Mouse (Mus musculus) ovary, postnatal 36 days (tissue): ENCODE measurements around the gene Tcl1b5.
"Not testable (repeated sequence)": the region's sequence is repeated elsewhere in the genome, so short reads cannot be mapped to it uniquely, and the experiment has no call there.

Experiments
- DNase-seq: peaks from one replicate; pipeline ENCODE4 v3.0.0; 2022; ENCODE audit warnings: low spot score, mixed read lengths

The Tcl1b5 gene

DNA sequence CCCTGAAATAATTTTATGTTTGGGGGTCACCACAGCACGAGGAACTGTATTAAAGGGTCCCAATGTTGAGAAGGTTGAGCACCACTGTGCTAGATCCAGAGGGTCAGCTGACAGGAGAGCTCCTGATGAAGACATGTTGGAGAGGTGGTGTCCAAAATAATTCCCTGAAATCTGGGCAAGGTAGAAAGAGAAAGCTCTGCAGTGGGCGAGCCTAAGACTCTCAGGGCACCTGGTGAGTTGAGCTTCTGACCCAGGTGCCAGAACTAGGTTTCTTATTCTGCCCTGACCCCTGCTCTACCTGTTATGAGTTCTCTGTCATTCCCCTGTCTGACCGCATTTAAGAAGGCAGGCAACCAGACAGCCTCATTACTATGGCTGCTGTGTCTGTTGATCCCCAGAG, at the start of gene Tcl1b5:
Gene Tcl1b5, plus strand, starts transcription at position 301 of the 400 bp plus-strand sequence.
- not testable (repeated sequence) for DNase-seq

DNA sequence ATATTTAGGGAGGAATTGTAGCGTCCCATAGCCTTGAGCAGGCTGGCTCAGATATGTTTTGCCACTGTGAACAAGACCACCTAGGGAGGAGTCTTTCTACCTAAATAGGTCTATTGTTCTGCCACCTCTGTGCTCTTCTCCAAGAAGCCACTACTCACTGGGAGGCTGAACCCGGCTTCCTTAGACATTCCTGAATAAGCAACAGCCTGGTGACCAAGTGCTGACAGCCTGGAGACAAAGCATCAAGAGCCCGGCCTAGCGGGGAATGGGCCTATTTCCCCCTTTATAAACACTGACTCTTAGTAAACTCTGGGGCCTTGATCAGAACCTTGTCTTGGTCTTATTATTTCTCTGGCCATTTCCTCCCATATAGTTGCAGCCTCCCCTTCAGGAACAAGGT, 49.6 kb upstream of the Tcl1b5 start:
- no peak for DNase-seq

DNA sequence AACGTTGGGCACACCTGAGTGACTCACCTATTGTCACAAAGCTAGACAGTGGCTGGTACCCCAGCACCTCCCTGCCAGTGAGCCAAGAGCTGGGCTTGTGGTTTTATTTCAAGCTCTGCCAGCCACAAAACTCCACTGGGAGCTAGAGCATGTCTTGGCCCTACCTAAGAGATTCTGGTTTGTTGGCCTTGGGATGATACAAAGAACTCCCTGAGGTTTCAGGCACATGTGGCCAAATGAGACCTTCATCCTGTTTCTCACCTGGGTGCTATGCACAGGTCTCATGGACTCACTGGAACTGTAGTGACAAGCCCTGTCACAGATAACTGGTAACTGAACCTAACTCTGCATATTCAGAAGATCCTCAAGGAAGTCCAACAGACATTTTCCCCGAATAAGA, 48.5 kb upstream of the Tcl1b5 start:
- DNase-seq = no peak

DNA sequence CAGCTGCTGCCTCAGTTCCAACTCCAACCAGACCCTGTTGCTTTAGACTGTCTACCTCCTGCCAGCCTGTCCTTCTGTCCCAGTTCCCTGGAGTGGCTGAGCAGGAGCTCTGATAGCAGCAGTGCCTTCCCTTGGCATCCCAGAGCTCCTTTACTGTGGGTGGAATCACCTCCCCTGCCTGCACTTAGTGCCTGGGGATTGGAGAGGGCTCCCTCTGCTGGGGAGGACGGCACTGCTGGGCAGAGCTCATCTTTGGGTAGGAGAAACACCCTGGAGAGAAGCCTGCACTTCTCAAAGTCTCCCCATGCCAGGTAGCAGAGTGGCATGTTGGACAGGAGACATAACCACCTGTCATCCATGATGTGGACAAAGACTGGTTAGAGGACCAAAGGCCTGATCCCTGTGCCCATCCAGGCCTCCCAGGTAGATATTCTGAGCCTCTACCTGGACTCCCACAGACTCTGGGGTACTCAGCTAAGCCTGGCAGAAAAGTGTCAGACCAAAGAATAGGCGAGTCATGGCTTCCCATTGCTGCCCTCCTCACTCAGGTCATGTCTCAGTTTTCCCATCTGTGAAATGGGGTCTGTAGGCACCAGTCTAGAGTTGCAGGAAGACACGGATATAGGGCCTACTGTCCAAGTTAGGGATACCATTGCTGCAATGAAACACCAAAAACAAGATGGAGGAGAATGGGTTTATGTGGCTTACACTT, 46.5 kb upstream of the Tcl1b5 start:
- not testable (repeated sequence) for DNase-seq

DNA sequence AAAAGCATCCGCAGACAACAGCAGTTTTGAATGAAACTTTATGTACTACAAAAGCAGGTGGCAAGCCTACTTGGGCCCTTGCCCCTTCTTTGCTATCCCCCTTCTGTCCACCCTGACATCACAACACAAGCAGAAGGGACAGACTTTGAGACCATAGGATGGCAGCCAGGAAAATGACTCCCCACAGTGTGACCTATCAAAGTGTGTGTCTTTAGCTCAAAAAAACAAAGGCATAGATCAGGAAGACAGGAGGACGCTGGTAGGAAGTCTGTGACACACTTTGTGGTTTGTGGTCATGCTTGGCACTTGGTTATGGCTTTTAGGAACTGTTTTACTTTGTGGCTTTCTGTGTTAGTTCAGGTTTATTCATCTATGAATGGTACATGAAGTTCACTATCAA, 42.0 kb upstream of the Tcl1b5 start:
- DNase-seq = not testable (repeated sequence)

DNA sequence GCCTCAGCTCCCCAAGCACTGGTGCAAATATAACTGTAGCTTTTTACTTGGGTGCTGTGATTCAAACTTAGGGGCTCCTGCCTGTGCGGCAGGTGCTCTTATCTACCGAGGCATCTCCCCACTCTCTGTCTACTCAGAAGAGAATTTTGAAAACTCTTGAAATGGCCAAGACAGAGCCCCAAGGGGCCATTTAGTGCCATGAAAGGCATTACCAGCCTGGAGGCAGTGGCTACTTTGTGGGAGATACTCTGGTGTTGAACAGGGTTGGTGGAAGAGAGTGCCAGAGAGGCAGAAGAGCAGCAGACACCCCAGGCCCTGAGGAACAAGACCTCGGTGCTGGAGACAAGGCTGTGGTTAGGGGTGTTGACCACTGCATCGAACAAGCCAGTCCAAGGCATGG, 41.3 kb upstream of the Tcl1b5 start:
- not testable (repeated sequence) for DNase-seq

DNA sequence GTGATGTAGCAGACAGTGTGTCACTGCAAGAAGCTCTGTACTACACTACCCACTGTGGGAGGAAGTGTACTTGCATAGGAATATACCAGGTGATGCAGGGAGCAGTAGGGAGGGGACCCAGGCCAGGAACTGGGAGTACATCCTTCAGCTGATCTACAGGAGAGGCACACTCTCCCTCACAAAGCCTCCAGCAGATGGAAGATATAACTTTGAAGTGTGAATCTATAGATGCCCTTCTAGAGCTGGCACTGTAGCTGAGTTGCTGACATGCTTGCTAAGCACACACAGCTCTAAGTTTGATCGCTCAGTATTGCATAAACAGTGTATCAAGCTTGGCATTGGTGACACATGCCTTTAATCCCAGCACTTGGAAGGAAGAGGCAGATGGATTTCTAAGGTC, 38.4 kb upstream of the Tcl1b5 start:
- not testable (repeated sequence) for DNase-seq

DNA sequence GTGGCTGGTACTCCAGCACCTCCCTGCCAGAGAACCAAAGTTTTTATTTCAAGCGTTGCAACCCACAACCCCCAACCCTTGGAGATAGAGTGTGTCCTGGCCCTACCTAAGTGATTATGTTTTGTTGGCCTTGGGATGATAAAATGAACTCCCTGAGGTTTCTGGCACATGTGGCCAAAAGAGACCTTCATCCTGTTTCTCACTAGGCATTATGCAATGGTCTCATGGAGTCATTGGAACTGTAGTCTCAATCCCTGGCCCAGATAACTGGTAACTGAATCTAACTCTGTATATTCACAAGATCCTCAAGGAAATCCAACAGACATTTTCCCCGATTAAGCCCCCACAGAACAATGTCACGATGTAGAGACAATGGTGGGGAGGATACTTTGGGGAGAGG, 33.0 kb upstream of the Tcl1b5 start:
- no peak for DNase-seq

DNA sequence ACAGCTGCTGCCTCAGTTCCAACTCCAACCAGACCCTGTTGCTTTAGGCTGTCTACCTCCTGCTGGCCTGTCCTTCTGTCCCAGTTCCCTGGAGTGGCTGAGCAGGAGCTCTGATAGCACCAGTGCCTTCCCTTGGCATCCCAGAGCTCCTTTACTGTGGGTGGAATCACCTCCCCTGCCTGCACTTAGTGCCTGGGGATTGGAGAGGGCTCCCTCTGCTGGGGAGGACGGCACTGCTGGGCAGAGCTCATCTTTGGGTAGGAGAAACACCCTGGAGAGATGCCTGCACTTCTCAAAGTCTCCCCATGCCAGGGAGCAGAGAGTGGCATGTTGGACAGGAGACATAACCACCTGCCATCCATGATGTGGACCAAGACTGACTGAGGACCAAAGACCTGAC, 31.2 kb upstream of the Tcl1b5 start:
- not testable (repeated sequence) for DNase-seq

DNA sequence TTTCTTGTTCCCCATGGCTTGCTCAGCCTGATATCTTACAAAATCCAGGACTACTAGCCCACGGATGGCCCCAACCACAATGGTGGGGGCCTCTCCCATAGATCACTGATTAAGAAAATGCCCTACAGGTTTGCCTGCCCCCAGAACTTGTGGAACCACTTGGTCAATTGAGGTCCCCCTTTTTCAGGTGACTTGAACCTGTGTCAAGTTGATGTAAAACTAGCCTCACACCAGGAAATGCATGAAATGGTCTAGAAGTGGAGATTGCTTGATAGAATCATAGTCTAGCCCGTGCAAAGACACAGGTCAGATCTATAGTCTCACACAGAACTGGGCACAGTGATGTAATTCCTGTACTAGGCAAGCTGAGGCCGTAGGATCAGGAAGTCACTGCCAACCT, 30.4 kb upstream of the Tcl1b5 start, which contains the start of gene Tcl1b2:
Gene Tcl1b2, plus strand, starts transcription at position 301 of the 400 bp plus-strand sequence.
- no peak for DNase-seq

DNA sequence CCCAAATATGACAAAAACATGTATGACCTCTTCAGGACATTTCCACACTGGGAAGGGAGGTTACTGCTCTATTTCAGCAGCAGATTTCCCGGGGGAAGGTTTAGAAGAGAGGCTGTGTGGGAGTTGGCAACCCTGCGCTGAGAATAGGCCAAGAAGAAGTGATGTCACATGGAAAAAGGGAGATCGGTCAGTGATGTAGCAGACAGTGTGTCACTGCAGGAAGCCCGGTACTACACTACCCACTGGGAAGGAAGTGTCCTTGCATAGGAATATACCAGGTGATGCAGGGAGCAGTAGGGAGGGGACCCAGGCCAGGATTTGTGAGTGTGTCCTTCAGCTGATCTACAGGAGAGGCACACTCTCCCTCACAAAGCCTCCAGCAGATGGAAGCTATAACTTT, 20.9 kb upstream of the Tcl1b5 start:
- not testable (repeated sequence) for DNase-seq

DNA sequence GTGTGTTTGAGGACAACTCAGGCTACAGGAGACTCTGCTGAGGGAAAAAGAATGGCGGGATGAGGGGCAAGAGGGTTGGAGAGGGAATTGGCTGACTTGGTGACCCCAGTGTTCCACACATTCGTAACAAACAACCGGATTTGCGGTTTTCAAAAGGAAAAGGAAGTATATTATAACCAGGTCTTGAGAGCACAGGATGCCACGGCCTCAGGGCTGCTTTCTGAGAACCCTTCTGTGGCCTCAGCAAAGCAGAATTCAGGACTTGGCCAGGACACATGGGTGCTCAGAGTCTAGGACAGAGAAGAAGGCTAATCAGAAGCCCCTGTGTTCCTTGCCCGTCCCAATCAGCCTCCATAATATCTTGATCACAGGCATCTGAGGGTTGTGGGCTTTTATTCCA, 17.3 kb upstream of the Tcl1b5 start:
- no peak for DNase-seq

DNA sequence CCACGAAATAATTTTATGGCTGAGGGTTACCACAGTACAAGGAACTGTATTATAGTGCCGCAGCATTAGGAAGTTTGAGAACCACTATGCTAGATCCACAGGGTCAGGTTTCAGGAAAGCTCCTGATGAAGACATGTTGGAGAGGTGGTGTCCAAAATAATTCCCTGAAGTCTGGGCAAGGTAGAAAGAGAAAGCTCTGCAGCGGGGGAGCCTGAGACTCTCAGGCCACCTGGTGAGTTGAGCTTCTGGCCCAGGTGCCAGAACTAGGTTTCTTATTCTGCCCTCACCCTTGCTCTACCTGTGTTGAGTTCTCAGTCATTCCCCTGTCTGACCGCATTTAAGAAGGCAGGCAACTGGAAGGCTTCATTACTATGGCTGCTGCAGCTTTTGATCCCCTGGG, 16.8 kb upstream of the Tcl1b5 start, which contains the start of gene Tcl1b1:
Gene Tcl1b1, plus strand, starts transcription at position 301 of the 400 bp plus-strand sequence.
- no peak for DNase-seq

DNA sequence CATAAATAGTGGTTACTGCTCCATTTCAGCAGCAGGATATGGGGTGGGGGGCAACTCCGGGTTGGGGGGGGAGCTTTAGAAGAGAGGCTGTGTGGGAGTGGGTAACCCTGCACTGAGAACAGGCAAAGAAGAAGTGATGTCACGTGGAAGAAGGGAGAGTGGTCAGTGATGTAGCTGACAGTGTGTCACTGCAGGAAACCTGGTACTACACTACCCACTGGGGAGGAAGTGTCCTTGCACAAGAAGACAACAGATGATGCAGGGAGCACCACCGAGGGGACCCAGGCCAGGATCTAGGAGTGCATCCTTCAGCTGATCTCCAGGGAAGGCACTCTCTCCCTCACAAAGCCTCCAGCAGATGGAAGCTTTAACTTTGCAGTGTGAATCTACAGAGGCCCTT, 9.4 kb upstream of the Tcl1b5 start:
- no peak for DNase-seq

DNA sequence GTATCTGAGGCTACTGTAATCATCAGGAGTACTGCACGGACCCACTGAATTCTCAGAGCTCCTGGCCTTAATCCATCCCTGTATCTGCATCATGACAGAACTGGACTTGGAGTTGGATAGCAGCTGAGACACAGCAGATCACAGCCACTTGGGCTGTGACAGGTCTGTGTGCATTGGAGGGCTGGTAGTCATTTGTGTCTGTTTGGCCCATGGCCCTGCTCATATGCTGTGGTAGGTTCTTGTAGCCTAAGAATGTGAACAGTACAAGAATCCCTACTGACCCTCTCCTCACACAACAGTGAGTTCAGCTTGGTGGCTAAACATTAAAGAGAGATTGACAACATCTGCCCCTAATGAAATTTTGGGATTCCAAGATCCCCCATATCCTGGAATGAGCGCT, 2.8 kb upstream of the Tcl1b5 start:
- no peak for DNase-seq

DNA sequence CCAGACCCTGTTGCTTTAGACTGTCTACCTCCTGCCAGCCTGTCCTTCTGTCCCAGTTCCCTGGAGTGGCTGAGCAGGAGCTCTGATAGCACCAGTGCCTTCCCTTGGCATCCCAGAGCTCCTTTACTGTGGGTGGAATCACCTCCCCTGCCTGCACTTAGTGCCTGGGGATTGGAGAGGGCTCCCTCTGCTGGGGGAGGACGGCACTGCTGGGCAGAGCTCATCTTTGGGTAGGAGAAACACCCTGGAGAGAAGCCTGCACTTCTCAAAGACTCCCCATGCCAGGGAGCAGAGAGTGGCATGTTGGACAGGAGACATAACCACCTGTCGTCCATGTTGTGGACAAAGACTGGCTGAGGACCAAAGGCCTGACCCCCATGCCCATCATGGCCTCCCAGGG, 1.8 kb upstream of the Tcl1b5 start:
- DNase-seq = peak; percentile 59

DNA sequence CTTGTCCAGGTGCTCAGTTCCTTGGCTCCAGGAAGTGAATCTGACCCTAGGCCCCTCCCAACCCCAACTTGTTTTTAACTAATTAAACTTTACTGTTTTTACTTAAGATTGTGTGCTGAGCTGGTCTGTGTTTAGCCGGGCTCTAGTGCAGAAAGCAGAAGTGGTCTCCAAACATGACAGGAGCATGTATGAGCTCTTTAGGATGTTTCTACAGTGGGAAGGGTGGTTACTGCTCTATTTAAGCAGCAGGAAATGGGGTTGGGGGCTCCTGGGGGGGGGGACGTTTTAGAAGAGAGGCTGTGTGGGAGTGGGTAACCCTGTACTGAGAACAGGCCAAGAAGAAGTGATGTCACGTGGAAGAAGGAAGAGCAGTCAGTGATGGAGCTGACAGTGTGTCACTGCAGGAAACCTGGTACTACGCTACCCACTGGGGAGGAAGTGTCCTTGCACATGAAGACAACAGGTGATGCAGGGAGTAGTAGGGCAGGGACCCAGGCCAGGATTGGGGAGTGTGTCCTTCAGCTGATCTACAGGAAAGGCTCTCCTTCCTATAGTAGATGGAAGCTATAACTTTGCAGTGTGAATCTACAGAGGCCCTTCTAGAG, 5.0 kb downstream of the Tcl1b5 start:
- not testable (repeated sequence) for DNase-seq

DNA sequence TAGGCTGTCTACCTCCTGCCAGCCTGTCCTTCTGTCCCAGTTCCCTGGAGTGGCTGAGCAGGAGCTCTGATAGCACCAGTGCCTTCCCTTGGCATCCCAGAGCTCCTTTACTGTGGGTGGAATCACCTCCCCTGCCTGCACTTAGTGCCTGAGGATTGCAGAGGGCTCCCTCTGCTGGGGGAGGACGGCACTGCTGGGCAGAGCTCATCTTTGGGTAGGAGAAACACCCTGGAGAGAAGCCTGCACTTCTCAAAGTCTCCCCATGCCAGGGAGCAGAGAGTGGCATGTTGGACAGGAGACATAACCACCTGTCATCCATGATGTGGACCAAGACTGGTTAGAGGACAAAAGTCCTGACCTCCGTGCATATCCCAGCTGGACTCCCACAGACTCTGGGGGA, 12.8 kb downstream of the Tcl1b5 start:
- peak; percentile 12 for DNase-seq

DNA sequence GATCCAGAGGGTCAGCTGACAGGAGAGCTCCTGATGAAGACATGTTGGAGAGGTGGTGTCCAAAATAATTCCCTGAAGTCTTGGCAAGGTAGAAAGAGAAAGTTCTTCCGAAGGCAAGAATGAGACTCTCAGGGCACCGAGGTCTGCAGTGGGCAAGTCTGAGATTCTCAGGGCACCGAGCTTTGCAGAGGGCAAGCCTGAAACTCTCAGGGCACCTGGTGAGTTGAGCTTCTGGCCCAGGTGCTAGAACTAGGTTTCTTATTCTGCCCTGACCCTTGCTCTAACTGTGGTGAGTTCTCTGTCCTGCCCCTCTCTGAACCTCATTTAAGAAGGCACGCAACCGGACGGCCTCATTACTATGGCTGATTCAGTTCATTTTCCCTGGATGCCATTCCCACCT, 14.6 kb downstream of the Tcl1b5 start, which contains the start of gene Tcl1b3:
Gene Tcl1b3, plus strand, starts transcription at position 301 of the 400 bp plus-strand sequence.
- DNase-seq = not testable (repeated sequence)

DNA sequence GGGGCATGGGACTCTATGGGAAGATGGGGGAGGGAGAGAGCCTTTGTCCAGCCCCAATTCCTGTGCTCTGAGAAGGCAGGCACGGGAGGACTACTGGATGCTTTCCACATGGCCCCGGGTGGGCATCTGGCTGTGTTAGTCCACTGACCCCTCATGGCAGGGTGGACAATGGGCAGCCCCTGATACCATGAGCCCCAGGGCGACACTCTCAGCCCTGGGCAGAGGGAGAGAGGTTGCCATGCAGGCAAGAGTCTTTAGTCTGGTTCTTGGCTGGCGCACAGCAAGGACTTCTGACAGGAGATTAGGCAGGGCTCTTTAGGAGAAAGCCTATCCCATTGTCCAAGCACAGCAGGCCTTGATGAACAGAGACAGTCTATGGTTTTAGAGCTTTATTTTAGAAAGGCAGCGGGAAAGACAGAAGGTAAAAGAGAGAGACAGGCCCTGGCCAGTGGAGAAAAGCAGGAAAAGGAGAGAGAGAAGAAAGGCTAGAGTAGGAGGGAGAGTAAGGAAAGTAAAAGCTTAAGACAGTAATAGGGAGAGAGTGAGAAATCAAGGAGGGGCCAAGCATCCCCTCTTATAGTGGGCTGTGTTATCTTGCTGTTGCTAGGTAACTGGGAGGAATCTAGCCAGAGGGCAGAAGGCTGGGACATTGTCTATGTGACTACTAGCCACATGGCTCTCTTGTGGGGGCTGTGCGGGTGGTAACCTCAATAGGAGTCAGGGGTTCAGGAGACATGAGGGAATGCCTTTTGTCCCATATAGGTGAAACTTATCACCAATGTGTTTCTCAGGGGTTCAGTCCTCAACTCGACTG, 23.7 kb downstream of the Tcl1b5 start:
- DNase-seq = not testable (repeated sequence)

DNA sequence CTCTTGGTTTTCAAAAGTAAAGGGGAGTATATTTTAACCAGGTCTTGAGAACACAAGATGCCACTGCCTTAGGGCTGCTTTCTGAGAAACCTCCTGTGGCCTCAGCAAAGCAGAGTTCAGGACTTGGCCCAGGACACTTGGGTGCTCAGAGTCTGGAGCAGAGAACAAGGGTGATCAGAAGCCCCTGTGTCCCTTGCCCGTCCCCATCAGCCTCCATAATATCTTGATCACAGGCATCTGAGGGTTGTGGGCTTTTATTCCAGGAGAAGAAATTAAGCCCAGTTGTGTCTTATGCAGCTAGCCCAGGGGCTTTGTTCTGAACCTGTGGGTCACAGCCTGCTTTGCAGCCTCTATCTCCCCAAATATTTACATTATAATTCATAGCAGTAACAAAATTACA, 25.5 kb downstream of the Tcl1b5 start, which contains the start of gene Tcl1b4:
Gene Tcl1b4, plus strand, starts transcription at position 301 of the 400 bp plus-strand sequence.
- DNase-seq = not testable (repeated sequence)

DNA sequence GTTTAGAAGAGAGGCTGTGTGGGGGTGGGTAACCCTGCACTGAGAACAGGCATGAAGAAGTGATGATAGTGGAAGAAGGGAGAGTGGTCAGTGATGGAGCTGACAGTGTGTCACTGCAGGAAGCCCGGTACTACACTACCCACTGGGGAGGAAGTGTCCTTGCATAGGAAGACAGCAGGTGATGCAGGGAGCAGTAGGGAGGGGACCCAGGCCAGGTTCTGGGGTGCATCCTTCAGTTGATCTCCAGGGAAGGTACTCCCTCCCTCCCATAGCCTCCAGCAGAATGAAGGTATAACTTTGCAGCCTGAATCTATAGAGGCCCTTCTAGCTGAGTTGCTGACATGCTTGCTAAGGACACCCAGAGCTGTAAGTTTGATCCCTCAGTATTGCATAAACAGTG, 30.9 kb downstream of the Tcl1b5 start:
- no peak for DNase-seq

DNA sequence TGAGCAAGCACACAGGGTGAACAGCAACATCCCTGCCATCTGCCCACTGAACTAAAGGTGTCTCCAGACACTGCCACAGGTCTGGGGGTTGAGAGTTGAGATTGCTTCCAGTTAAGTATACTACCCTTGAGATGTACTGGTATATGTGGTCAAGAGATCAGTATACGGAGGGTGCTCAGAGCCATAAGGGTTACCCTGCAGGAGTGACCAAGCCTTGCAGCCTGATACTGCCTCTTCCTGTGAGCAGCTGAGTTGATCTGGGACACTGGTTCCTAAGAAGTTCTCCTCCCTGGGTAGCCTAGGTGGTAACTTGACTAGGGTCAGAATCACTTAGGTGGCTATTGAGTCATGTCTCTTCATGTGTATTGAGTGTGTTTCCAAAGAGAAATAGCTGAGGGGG, 32.3 kb downstream of the Tcl1b5 start:
- DNase-seq = no peak
